In the genomic region with DNA sequence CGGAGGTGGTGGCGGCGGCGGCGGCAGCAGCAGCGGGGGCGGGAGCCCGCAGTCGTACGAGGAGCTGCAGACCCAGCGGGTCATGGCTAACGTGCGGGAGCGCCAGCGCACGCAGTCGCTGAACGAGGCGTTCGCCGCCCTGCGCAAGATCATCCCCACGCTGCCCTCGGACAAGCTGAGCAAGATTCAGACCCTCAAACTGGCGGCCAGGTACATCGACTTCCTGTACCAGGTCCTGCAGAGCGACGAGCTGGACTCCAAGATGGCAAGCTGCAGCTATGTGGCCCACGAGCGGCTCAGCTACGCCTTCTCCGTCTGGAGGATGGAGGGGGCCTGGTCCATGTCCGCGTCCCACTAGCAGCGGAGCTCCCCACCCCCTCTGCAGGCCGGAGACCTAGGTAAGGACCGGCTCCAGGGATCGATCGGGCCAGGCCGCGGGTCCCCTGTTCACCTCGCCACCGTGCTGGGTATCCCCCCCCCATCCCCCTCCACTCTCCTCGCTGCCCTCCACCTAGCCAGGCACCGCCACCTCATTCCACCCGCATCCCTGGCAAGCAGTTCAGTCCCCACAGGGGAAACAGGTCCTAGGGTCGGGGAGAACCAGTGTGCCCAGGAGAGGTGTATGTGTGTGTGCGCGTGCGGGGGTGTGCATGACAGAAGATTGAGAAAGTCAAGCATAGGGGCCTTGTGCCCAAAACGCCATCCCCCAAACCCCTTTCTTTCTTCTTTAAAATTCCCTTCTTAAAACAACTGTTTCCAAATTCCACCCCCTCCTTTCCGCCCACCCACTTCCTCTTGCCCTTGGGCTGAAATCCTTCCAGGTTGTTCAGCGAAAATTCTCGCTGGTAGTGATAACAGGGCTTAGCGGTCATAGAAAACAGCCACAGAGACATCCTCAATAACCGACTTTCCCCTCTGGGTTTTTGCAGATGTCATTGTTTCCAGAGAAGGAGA, we compare ENCODE assay signal across 9 mouse cellular contexts. TPM values are rescaled to one million over a fixed set of nuclear protein-coding genes. Genes with fewer than 3 reads are reported as not detected.
DNase-seq lines count a peak whose midpoint lies in the region; ATAC-seq and TF ChIP-seq lines count a peak whose summit lies in the region.
"Had no signal": no experiment of that assay in that cellular context is flagged by ENCODE, and none has a peak within 500 bp of the region (broad histone marks: within the 10 kb centered on the region; RNA-seq: fewer than 3 reads in every experiment).

No protein-coding gene starts in this region.

- peaks cover 3% of the 10 kb centered on the region; the same call in 1 of the 2 replicates for H3K4me1 ChIP-seq in lung, embryonic 14.5 days (ENCODE audit: insufficient read depth)
- H3K4me1 ChIP-seq in forebrain, embryonic 11.5 days (replicated peaks; ENCODE audit: control insufficient read depth, insufficient read depth, low read length) = peaks cover 11% of the 10 kb centered on the region; the same call in 1 of the 2 replicates
- no peaks in the 10 kb centered on the region for H3K4me1 ChIP-seq in hindbrain, postnatal 0 days (ENCODE audit: insufficient read depth, low read length)
- H3K4me1 ChIP-seq in midbrain, embryonic 14.5 days (ENCODE audit: control insufficient read depth, insufficient read depth, low read length) = 0 out of 2 replicates have a peak, but pooled peaks cover 4% of the 10 kb centered on the region

- peak; percentile 36 for DNase-seq in lung, embryonic 14.5 days
- DNase-seq in lung, postnatal 14 days = no peak
- peak; percentile 31 for DNase-seq in adrenal gland, postnatal 10 days
- DNase-seq in forebrain, embryonic 11.5 days (ENCODE audit: low spot score) = peak; percentile 76
- DNase-seq in hindbrain, postnatal 0 days (ENCODE audit: low spot score) = no peak
- DNase-seq in midbrain, embryonic 14.5 days = peak; percentile 66
- no peak for DNase-seq in spleen, postnatal 10 days (ENCODE audit: low spot score in 2 of 2)
- no peak for DNase-seq in spleen, postnatal 36 days (ENCODE audit: low spot score in 2 of 2)

- no peak for TF ChIP-seq CTCF in lung, embryonic 14.5 days (IDR thresholded peaks at IDR 0.05; ENCODE audit: low read depth)
- no peak for TF ChIP-seq CTCF in hindbrain, postnatal 0 days (IDR thresholded peaks at IDR 0.05; ENCODE audit: low read depth)

- H3K9ac ChIP-seq in lung, embryonic 14.5 days = peak overlapping the region; percentile 55
- H3K9ac ChIP-seq in forebrain, embryonic 11.5 days (ENCODE audit: low read length) = peak overlapping the region; percentile 45
- H3K9ac ChIP-seq in hindbrain, postnatal 0 days (replicated peaks; ENCODE audit: low read length) = 0 out of 2 replicates have a peak overlapping the region, but pooled peaks have one; percentile 14
- peak overlapping the region; percentile 54 for H3K9ac ChIP-seq in midbrain, embryonic 14.5 days (replicated peaks; ENCODE audit: low read length)

- peak; percentile 35 for ATAC-seq in lung, embryonic 14.5 days (ENCODE audit: insufficient read depth)
- peak; percentile 32 for ATAC-seq in forebrain, embryonic 11.5 days (replicated peaks; ENCODE audit: low FRiP score)
- ATAC-seq in hindbrain, postnatal 0 days = peak; percentile 38
- peak; percentile 29; the same call in 1 of the 2 replicates for ATAC-seq in midbrain, embryonic 14.5 days (ENCODE audit: low FRiP score, low TSS enrichment)

- no peaks in the 10 kb centered on the region for H3K9me3 ChIP-seq in lung, embryonic 14.5 days (ENCODE audit: low read depth, low read length)
- no peaks in the 10 kb centered on the region for H3K9me3 ChIP-seq in forebrain, embryonic 11.5 days (ENCODE audit: control insufficient read depth, low read length)
- no peaks in the 10 kb centered on the region for H3K9me3 ChIP-seq in hindbrain, postnatal 0 days (ENCODE audit: low read length)
- no peaks in the 10 kb centered on the region for H3K9me3 ChIP-seq in midbrain, embryonic 14.5 days (ENCODE audit: control insufficient read depth, low read length)

- peak overlapping the region; percentile 50; the same call in 1 of the 2 replicates for H3K27ac ChIP-seq in lung, embryonic 14.5 days (ENCODE audit: low read depth)
- no peak overlapping the region for H3K27ac ChIP-seq in forebrain, embryonic 11.5 days (ENCODE audit: low read depth, low read length)
- H3K27ac ChIP-seq in hindbrain, postnatal 0 days = no peak overlapping the region
- H3K27ac ChIP-seq in midbrain, embryonic 14.5 days (replicated peaks; ENCODE audit: low read depth, low read length) = 0 out of 2 replicates have a peak overlapping the region, but pooled peaks have one; percentile 41

- H3K4me3 ChIP-seq in lung, embryonic 14.5 days (ENCODE audit: low read depth, low read length) = peak overlapping the region; percentile 52
- H3K4me3 ChIP-seq in forebrain, embryonic 11.5 days (ENCODE audit: low read depth, low read length) = peak overlapping the region; percentile 41
- peak overlapping the region; percentile 43 for H3K4me3 ChIP-seq in hindbrain, postnatal 0 days (ENCODE audit: low read length)
- peak overlapping the region; percentile 48 for H3K4me3 ChIP-seq in midbrain, embryonic 14.5 days (replicated peaks; ENCODE audit: low read depth, low read length)

- H3K36me3 ChIP-seq in lung, embryonic 14.5 days (ENCODE audit: insufficient read depth) = no peaks in the 10 kb centered on the region
- no peaks in the 10 kb centered on the region for H3K36me3 ChIP-seq in forebrain, embryonic 11.5 days (ENCODE audit: control insufficient read depth, insufficient read depth, low read length)
- no peaks in the 10 kb centered on the region for H3K36me3 ChIP-seq in hindbrain, postnatal 0 days (ENCODE audit: insufficient read depth, low read length)
- H3K36me3 ChIP-seq in midbrain, embryonic 14.5 days (ENCODE audit: control insufficient read depth, insufficient read depth, low read length) = no peaks in the 10 kb centered on the region

- H3K4me2 ChIP-seq in lung, embryonic 14.5 days = peak overlapping the region; percentile 77
- peak overlapping the region; percentile 62 for H3K4me2 ChIP-seq in forebrain, embryonic 11.5 days (ENCODE audit: low read depth, low read length, severe bottlenecking)
- peak overlapping the region; percentile 58 for H3K4me2 ChIP-seq in hindbrain, postnatal 0 days (ENCODE audit: low read depth, low read length)
- peak overlapping the region; percentile 84 for H3K4me2 ChIP-seq in midbrain, embryonic 14.5 days (ENCODE audit: low read length)

- WGBS in lung, embryonic 14.5 days = 1% methylated on average over 56 of the region's 56 CpGs
- WGBS in forebrain, embryonic 11.5 days = under 1% methylated on average over 55 of the region's 56 CpGs
- under 1% methylated on average over 52 of the region's 56 CpGs for WGBS in hindbrain, postnatal 0 days
- under 1% methylated on average over 56 of the region's 56 CpGs for WGBS in midbrain, embryonic 14.5 days

- H3K27me3 ChIP-seq in lung, embryonic 14.5 days (ENCODE audit: insufficient read depth, low read length) = peaks cover 93% of the 10 kb centered on the region
- H3K27me3 ChIP-seq in forebrain, embryonic 11.5 days (ENCODE audit: control insufficient read depth, insufficient read depth, low read length) = peaks cover 82% of the 10 kb centered on the region
- H3K27me3 ChIP-seq in hindbrain, postnatal 0 days (ENCODE audit: insufficient read depth, low read length) = peaks cover 74% of the 10 kb centered on the region
- H3K27me3 ChIP-seq in midbrain, embryonic 14.5 days (ENCODE audit: control insufficient read depth, insufficient read depth, low read length) = peaks cover 84% of the 10 kb centered on the region

RNA-seq across cellular contexts. Expression of a gene that starts 1.0 kb away (rescaled TPM):
- polyA plus RNA-seq in lung, embryonic 14.5 days (2014; fragmentation: Nextera tagmentation; extraction: Ambion mirVana) = 0.37 and 0.89 TPM in 2 replicates
- 10 to 100 TPM; 10.5 to 11.2 TPM for total RNA-seq in adrenal gland, postnatal 10 days (2021)
- 12.5 and 13.0 TPM in 2 replicates for polyA plus RNA-seq in forebrain, embryonic 11.5 days (2014; fragmentation: Nextera tagmentation; extraction: Ambion mirVana)
- total RNA-seq in hindbrain, postnatal 0 days (2014; rRNA removed) = 1.5 and 3.7 TPM in 2 replicates
- polyA plus RNA-seq in hindbrain, postnatal 0 days (2015; fragmentation: Nextera tagmentation; extraction: Ambion mirVana) = 1.1 TPM in 2 replicates
- polyA plus RNA-seq in midbrain, embryonic 14.5 days (2014; fragmentation: Nextera tagmentation; extraction: Ambion mirVana) = 1.2 and 2.1 TPM in 2 replicates
- polyA plus RNA-seq: erythroblast, embryonic 14.5 days had no signal

RNA-seq across cellular contexts. Expression of a gene that starts 30.3 kb away (rescaled TPM):
- polyA plus RNA-seq in lung, embryonic 14.5 days (2014; fragmentation: Nextera tagmentation; extraction: Ambion mirVana) = not detected in 2 replicates
- not detected for total RNA-seq in adrenal gland, postnatal 10 days (2021)
- 0.32 TPM in 1 of 2 replicates, not detected in the other for polyA plus RNA-seq in forebrain, embryonic 11.5 days (2014; fragmentation: Nextera tagmentation; extraction: Ambion mirVana)
- 1.4 TPM in 1 of 2 replicates, not detected in the other for total RNA-seq in hindbrain, postnatal 0 days (2014; rRNA removed)
- polyA plus RNA-seq in hindbrain, postnatal 0 days (2015; fragmentation: Nextera tagmentation; extraction: Ambion mirVana) = 0.16 and 0.28 TPM in 2 replicates
- polyA plus RNA-seq in midbrain, embryonic 14.5 days (2014; fragmentation: Nextera tagmentation; extraction: Ambion mirVana) = 0.41 and 1.7 TPM in 2 replicates
- polyA plus RNA-seq: erythroblast, embryonic 14.5 days had no signal

Comparison
In these comparisons a context has a peak if more than half of its experiments do, and no peak if none do; other contexts are left out.
1. DNase-seq: peak in lung, embryonic 14.5 days (single experiment), adrenal gland, postnatal 10 days (single experiment), forebrain, embryonic 11.5 days (single experiment) and midbrain, embryonic 14.5 days (single experiment); none in lung, postnatal 14 days (single experiment), hindbrain, postnatal 0 days (single experiment), spleen, postnatal 10 days (0 of 2) and spleen, postnatal 36 days (0 of 2).
2. H3K27ac ChIP-seq: peak in lung, embryonic 14.5 days (single experiment) and midbrain, embryonic 14.5 days (single experiment); none in forebrain, embryonic 11.5 days (single experiment) and hindbrain, postnatal 0 days (single experiment).
3. Peak in every context shown above with its lines, with median percentiles within 50 percentile points of each other: ATAC-seq, H3K4me2 ChIP-seq, H3K4me3 ChIP-seq and H3K9ac ChIP-seq.